Mouse (Mus musculus): Measurements from ENCODE around the gene Kcnj2.

DNA sequence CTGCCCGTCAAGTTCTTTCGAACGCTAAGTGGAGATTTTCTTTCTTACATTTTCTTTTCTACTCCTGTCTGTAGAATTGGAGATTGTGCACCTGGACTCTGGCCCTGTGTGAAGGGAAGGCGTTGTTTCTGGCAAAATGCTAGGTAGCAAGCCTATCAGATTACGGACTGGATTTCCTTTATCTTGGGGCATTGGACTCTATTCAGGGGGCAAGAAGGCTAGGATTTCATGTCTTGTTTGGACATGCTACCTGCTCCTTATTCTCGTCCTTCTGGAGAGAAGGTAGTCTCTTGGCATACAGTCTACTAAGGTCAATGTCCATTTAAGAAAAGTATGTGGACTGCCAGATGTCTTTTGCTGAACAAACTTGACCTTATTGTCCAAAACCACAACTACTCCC, 21.0 kb downstream of the Kcnj2 start:
- TF ChIP-seq CTCF (IDR thresholded peaks at IDR 0.05; ENCODE audit: control insufficient read depth, insufficient read depth, insufficient replicate concordance, low read depth, low read length) (no peak), POLR2A (IDR thresholded peaks at IDR 0.05; ENCODE audit: control insufficient read depth, low read depth, low read length) (no peak)

Measured in testis, adult 2 months (tissue).